Mouse (Mus musculus): Measurements from ENCODE around the gene Gm7579.

GRCm38 (mm10) chr7:142201064-142201463, 10.6 kb upstream of the Gm7579 start, which contains the start of gene Krtap5-3:
- no peak for TF ChIP-seq POLR2A (IDR thresholded peaks at IDR 0.05; ENCODE audit: borderline replicate concordance, control insufficient read depth, low read depth, low read length)
- no peak for TF ChIP-seq CTCF (IDR thresholded peaks at IDR 0.05; ENCODE audit: control insufficient read depth, insufficient read depth, low read length)
